Mouse (Mus musculus) liver, embryonic 11.5 days (tissue): ENCODE data around the gene Mixl1. TPM values are rescaled to one million over a fixed set of nuclear protein-coding genes. Genes with fewer than 3 reads are reported as not detected.

Source experiments
- polyA plus RNA-seq: library from polyadenylated mRNA; unstranded; fragments of >200 nt; fragmentation: Nextera tagmentation; extraction: Ambion mirVana; gene quantifications from 2 replicates; pipeline ENCODE4 v1.2.1, GENCODE M21; 2014

Mixl1 gene
- polyA plus RNA-seq, 1 experiment from 2014 or later: 2.0 TPM

Other genes starting within 250 kb of the Mixl1 start
- gene Stum, start 213.5 kb downstream of the Mixl1 start, polyA plus RNA-seq: 0.14 and 0.21 TPM in 2 replicates
- 177 and 197 TPM in 2 replicates for gene Parp1, start 128.1 kb downstream of the Mixl1 start, polyA plus RNA-seq
- 21.3 and 22.2 TPM in 2 replicates for gene Lin9, start 55.9 kb downstream of the Mixl1 start, polyA plus RNA-seq
- 17.5 and 18.4 TPM in 2 replicates for gene Acbd3, start 29.0 kb upstream of the Mixl1 start, polyA plus RNA-seq
- 1,897 and 1,996 TPM in 2 replicates for gene H3f3a, start 116.9 kb upstream of the Mixl1 start, polyA plus RNA-seq
- gene Sde2, start 154.1 kb upstream of the Mixl1 start, polyA plus RNA-seq: 49.0 and 49.2 TPM in 2 replicates
- not detected in 2 replicates for gene Lefty2, start 196.1 kb upstream of the Mixl1 start, polyA plus RNA-seq
- gene Pycr2, start 207.3 kb upstream of the Mixl1 start, polyA plus RNA-seq: 162 and 171 TPM in 2 replicates
- gene Lefty1, start 238.0 kb upstream of the Mixl1 start, polyA plus RNA-seq: 7.3 and 9.5 TPM in 2 replicates
- gene Tmem63a, start 245.3 kb upstream of the Mixl1 start, polyA plus RNA-seq: 7.8 and 8.3 TPM in 2 replicates